9 mouse cellular contexts compared by ENCODE assay signal in the genomic region with DNA sequence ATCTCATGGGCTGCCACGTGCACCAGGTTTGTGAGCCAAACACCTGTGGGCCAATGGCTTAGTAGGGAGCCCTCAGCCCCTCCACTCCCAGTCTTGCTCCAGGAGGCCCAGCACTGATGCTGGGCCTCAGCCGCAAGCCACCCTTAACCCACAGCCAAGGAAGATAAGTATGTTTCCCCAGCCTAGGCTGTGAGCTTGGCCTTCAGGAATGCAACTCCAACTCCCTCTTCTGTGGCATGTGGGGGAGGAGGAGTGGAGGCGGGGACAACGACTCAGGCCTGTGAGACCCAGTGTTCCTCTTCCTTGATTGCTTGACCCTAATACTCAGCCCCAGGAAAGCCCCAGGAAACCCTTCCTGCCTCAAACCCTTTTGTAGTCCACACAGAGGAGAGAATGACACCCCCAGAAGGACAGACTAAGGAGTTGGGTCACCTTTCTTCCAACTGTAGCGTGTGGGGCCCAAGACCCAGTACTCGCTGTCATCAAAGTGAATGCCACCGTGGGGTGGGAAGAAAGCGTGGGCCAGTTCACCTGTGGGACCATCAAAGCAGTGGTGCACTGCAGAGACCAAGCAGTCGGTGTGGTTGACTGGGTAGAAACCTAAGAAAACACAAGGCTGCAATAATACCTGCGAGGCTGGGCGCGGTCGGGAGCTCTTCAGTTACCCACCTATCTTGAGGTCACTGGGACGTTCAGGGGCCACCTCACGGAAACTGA. TPM values are rescaled to one million over a fixed set of nuclear protein-coding genes. Genes with fewer than 3 reads are reported as not detected.
DNase-seq lines count a peak whose midpoint lies in the region; ATAC-seq and TF ChIP-seq lines count a peak whose summit lies in the region.
"Had no signal": no experiment of that assay in that cellular context is flagged by ENCODE, and none has a peak within 500 bp of the region (broad histone marks: within the 10 kb centered on the region; RNA-seq: fewer than 3 reads in every experiment).

No protein-coding gene starts in this region.

- peak; percentile 41 for ATAC-seq in kidney, embryonic 14.5 days (ENCODE audit: low FRiP score, low TSS enrichment)
- ATAC-seq in embryonic facial prominence, embryonic 13.5 days (ENCODE audit: insufficient number of reproducible peaks, insufficient read depth, low FRiP score, low TSS enrichment, low read depth): no peak
- peak; percentile 62 for ATAC-seq in intestine, postnatal 0 days
- no peak for ATAC-seq in midbrain, postnatal 0 days (ENCODE audit: low FRiP score)

- H3K4me2 ChIP-seq in kidney, embryonic 14.5 days (replicated peaks; ENCODE audit: low read depth, low read length): peak overlapping the region; percentile 92
- H3K4me2 ChIP-seq in embryonic facial prominence, embryonic 13.5 days: peak overlapping the region; percentile 94
- H3K4me2 ChIP-seq in intestine, postnatal 0 days (replicated peaks; ENCODE audit: low read depth): peak overlapping the region; percentile 89
- H3K4me2 ChIP-seq in midbrain, postnatal 0 days (ENCODE audit: low read depth, low read length, poor library complexity, severe bottlenecking): no peak overlapping the region

- TF ChIP-seq CTCF in intestine, postnatal 0 days (IDR thresholded peaks at IDR 0.05; ENCODE audit: low read depth): no peak
- TF ChIP-seq CTCF in midbrain, postnatal 0 days (IDR thresholded peaks at IDR 0.05): no peak

- H3K4me3 ChIP-seq in kidney, embryonic 14.5 days (ENCODE audit: low read length): peak overlapping the region; percentile 47; the same call in 1 of the 2 replicates
- peak overlapping the region; percentile 57 for H3K4me3 ChIP-seq in embryonic facial prominence, embryonic 13.5 days
- 0 out of 2 replicates have a peak overlapping the region, but pooled peaks have one; percentile 43 for H3K4me3 ChIP-seq in intestine, postnatal 0 days (ENCODE audit: low read depth, low read length)
- H3K4me3 ChIP-seq in midbrain, postnatal 0 days (ENCODE audit: low read depth, low read length): no peak overlapping the region

- WGBS in kidney, embryonic 14.5 days: 48% methylated on average over 15 of the region's 15 CpGs
- 64% methylated on average over 15 of the region's 15 CpGs for WGBS in embryonic facial prominence, embryonic 13.5 days
- WGBS in intestine, postnatal 0 days: 35% methylated on average over 15 of the region's 15 CpGs
- WGBS in midbrain, postnatal 0 days: 76% methylated on average over 15 of the region's 15 CpGs

- no peak for DNase-seq in kidney, adult 9 months
- peak; percentile 74 for DNase-seq in ovary, postnatal 36 days (ENCODE audit: low spot score)
- DNase-seq in midbrain, postnatal 0 days (ENCODE audit: low spot score): no peak
- DNase-seq in layer of hippocampus, adult 9-10 months (ENCODE audit: low spot score): no peak
- no peak for DNase-seq in right cerebral cortex, adult 2 months (ENCODE audit: low spot score in 2 of 2)

- H3K4me1 ChIP-seq in kidney, embryonic 14.5 days (ENCODE audit: control insufficient read depth, insufficient read depth, low read length): peaks cover 36% of the 10 kb centered on the region
- peaks cover 44% of the 10 kb centered on the region for H3K4me1 ChIP-seq in embryonic facial prominence, embryonic 13.5 days
- H3K4me1 ChIP-seq in intestine, postnatal 0 days (replicated peaks; ENCODE audit: control insufficient read depth, insufficient read depth, low read length): peaks cover 17% of the 10 kb centered on the region
- H3K4me1 ChIP-seq in midbrain, postnatal 0 days (ENCODE audit: insufficient read depth, low read length): peaks cover 3% of the 10 kb centered on the region; the same call in 1 of the 2 replicates

- peaks cover 22% of the 10 kb centered on the region for H3K27me3 ChIP-seq in kidney, embryonic 14.5 days (ENCODE audit: control insufficient read depth, insufficient read depth, low read length)
- H3K27me3 ChIP-seq in embryonic facial prominence, embryonic 13.5 days: peaks cover 58% of the 10 kb centered on the region
- H3K27me3 ChIP-seq in intestine, postnatal 0 days (replicated peaks; ENCODE audit: control insufficient read depth, insufficient read depth, low read length): 0 out of 2 replicates have a peak, but pooled peaks cover 10% of the 10 kb centered on the region
- H3K27me3 ChIP-seq in midbrain, postnatal 0 days (ENCODE audit: insufficient read depth, low read length): peaks cover 43% of the 10 kb centered on the region

- peaks cover 45% of the 10 kb centered on the region for H3K36me3 ChIP-seq in kidney, embryonic 14.5 days (ENCODE audit: control insufficient read depth, insufficient read depth, low read length)
- peaks cover 64% of the 10 kb centered on the region for H3K36me3 ChIP-seq in embryonic facial prominence, embryonic 13.5 days
- peaks cover 51% of the 10 kb centered on the region for H3K36me3 ChIP-seq in intestine, postnatal 0 days (ENCODE audit: control insufficient read depth, insufficient read depth)
- peaks cover 65% of the 10 kb centered on the region for H3K36me3 ChIP-seq in midbrain, postnatal 0 days (ENCODE audit: insufficient read depth, low read length)

- H3K9me3 ChIP-seq in kidney, embryonic 14.5 days (ENCODE audit: control insufficient read depth, low read length): no peaks in the 10 kb centered on the region
- no peaks in the 10 kb centered on the region for H3K9me3 ChIP-seq in embryonic facial prominence, embryonic 13.5 days
- no peaks in the 10 kb centered on the region for H3K9me3 ChIP-seq in intestine, postnatal 0 days (ENCODE audit: control insufficient read depth)
- no peaks in the 10 kb centered on the region for H3K9me3 ChIP-seq in midbrain, postnatal 0 days (ENCODE audit: low read length)

- peak overlapping the region; percentile 67; the same call in 1 of the 2 replicates for H3K27ac ChIP-seq in kidney, embryonic 14.5 days (ENCODE audit: low read depth, low read length)
- H3K27ac ChIP-seq in embryonic facial prominence, embryonic 13.5 days: no peak overlapping the region
- peak overlapping the region; percentile 60 for H3K27ac ChIP-seq in intestine, postnatal 0 days (ENCODE audit: low read depth, low read length)
- H3K27ac ChIP-seq in midbrain, postnatal 0 days (ENCODE audit: low read depth, low read length): no peak overlapping the region

- peak overlapping the region; percentile 68; the same call in 1 of the 2 replicates for H3K9ac ChIP-seq in kidney, embryonic 14.5 days (ENCODE audit: low read depth, low read length)
- peak overlapping the region; percentile 82; the same call in 1 of the 2 replicates for H3K9ac ChIP-seq in embryonic facial prominence, embryonic 13.5 days
- no peak overlapping the region for H3K9ac ChIP-seq in intestine, postnatal 0 days (ENCODE audit: low read depth, low read length)
- H3K9ac ChIP-seq in midbrain, postnatal 0 days (replicated peaks; ENCODE audit: low read length, poor library complexity, severe bottlenecking): no peak overlapping the region

RNA-seq across cellular contexts. Expression of a gene that starts 1.5 kb away (rescaled TPM):
- 28.9 and 43.1 TPM in 2 replicates for polyA plus RNA-seq in kidney, embryonic 14.5 days (2014; fragmentation: Nextera tagmentation; extraction: Ambion mirVana)
- polyA plus RNA-seq in embryonic facial prominence, embryonic 13.5 days (2015; fragmentation: Nextera tagmentation; extraction: Ambion mirVana): 24.8 and 26.1 TPM in 2 replicates
- 31.3 and 37.0 TPM in 2 replicates for polyA plus RNA-seq in intestine, postnatal 0 days (2015; fragmentation: Nextera tagmentation; extraction: Ambion mirVana)
- total RNA-seq in midbrain, postnatal 0 days (2014; rRNA removed): 4.1 and 6.4 TPM in 2 replicates
- polyA plus RNA-seq in midbrain, postnatal 0 days (2015; fragmentation: Nextera tagmentation; extraction: Ambion mirVana): 4.4 and 5.6 TPM in 2 replicates

RNA-seq across cellular contexts. Expression of a gene that starts 6.5 kb away (rescaled TPM):
- polyA plus RNA-seq in kidney, embryonic 14.5 days (2014; fragmentation: Nextera tagmentation; extraction: Ambion mirVana): not detected in 2 replicates
- not detected in 2 replicates for polyA plus RNA-seq in embryonic facial prominence, embryonic 13.5 days (2015; fragmentation: Nextera tagmentation; extraction: Ambion mirVana)
- not detected in 2 replicates for polyA plus RNA-seq in intestine, postnatal 0 days (2015; fragmentation: Nextera tagmentation; extraction: Ambion mirVana)
- not detected in 2 replicates for total RNA-seq in midbrain, postnatal 0 days (2014; rRNA removed)
- not detected in 2 replicates for polyA plus RNA-seq in midbrain, postnatal 0 days (2015; fragmentation: Nextera tagmentation; extraction: Ambion mirVana)
- total RNA-seq: G1E had no signal
- polyA plus RNA-seq: G1E had no signal

RNA-seq across cellular contexts. Expression of a gene that starts 17.3 kb away (rescaled TPM):
- polyA plus RNA-seq in kidney, embryonic 14.5 days (2014; fragmentation: Nextera tagmentation; extraction: Ambion mirVana): 14.3 and 18.0 TPM in 2 replicates
- 36.1 and 36.7 TPM in 2 replicates for polyA plus RNA-seq in embryonic facial prominence, embryonic 13.5 days (2015; fragmentation: Nextera tagmentation; extraction: Ambion mirVana)
- polyA plus RNA-seq in intestine, postnatal 0 days (2015; fragmentation: Nextera tagmentation; extraction: Ambion mirVana): 8.2 and 10.5 TPM in 2 replicates
- total RNA-seq in midbrain, postnatal 0 days (2014; rRNA removed): 115 and 118 TPM in 2 replicates
- 49.3 and 49.5 TPM in 2 replicates for polyA plus RNA-seq in midbrain, postnatal 0 days (2015; fragmentation: Nextera tagmentation; extraction: Ambion mirVana)

RNA-seq across cellular contexts. Expression of a gene that starts 27.1 kb away (rescaled TPM):
- 51.9 and 57.0 TPM in 2 replicates for polyA plus RNA-seq in kidney, embryonic 14.5 days (2014; fragmentation: Nextera tagmentation; extraction: Ambion mirVana)
- 73.9 and 76.4 TPM in 2 replicates for polyA plus RNA-seq in embryonic facial prominence, embryonic 13.5 days (2015; fragmentation: Nextera tagmentation; extraction: Ambion mirVana)
- 60.3 and 73.0 TPM in 2 replicates for polyA plus RNA-seq in intestine, postnatal 0 days (2015; fragmentation: Nextera tagmentation; extraction: Ambion mirVana)
- total RNA-seq in midbrain, postnatal 0 days (2014; rRNA removed): 15.2 and 25.3 TPM in 2 replicates
- polyA plus RNA-seq in midbrain, postnatal 0 days (2015; fragmentation: Nextera tagmentation; extraction: Ambion mirVana): 60.2 and 64.1 TPM in 2 replicates

RNA-seq across cellular contexts. Expression of a gene that starts 42.4 kb away (rescaled TPM):
- polyA plus RNA-seq in kidney, embryonic 14.5 days (2014; fragmentation: Nextera tagmentation; extraction: Ambion mirVana): 2.8 and 4.5 TPM in 2 replicates
- 6.5 and 8.7 TPM in 2 replicates for polyA plus RNA-seq in embryonic facial prominence, embryonic 13.5 days (2015; fragmentation: Nextera tagmentation; extraction: Ambion mirVana)
- 5.5 and 6.2 TPM in 2 replicates for polyA plus RNA-seq in intestine, postnatal 0 days (2015; fragmentation: Nextera tagmentation; extraction: Ambion mirVana)
- 43.8 and 46.4 TPM in 2 replicates for total RNA-seq in midbrain, postnatal 0 days (2014; rRNA removed)
- 24.3 and 27.4 TPM in 2 replicates for polyA plus RNA-seq in midbrain, postnatal 0 days (2015; fragmentation: Nextera tagmentation; extraction: Ambion mirVana)
- polyA plus RNA-seq: G1E had no signal

Comparison
In these comparisons a context has a peak if more than half of its experiments do, and no peak if none do; other contexts are left out.
1. ATAC-seq: peak in kidney, embryonic 14.5 days (single experiment) and intestine, postnatal 0 days (single experiment); none in embryonic facial prominence, embryonic 13.5 days (single experiment) and midbrain, postnatal 0 days (single experiment).
2. H3K27ac ChIP-seq: peak in kidney, embryonic 14.5 days (single experiment) and intestine, postnatal 0 days (single experiment); none in embryonic facial prominence, embryonic 13.5 days (single experiment) and midbrain, postnatal 0 days (single experiment).
3. H3K9ac ChIP-seq: peak in kidney, embryonic 14.5 days (single experiment) and embryonic facial prominence, embryonic 13.5 days (single experiment); none in intestine, postnatal 0 days (single experiment) and midbrain, postnatal 0 days (single experiment).